Mouse (Mus musculus) embryo, embryonic 11.5 days (tissue): ENCODE results near the gene Cnp.
A peak's percentile ranks its signal among the peaks of the same experiment; 100 is the strongest.
"Not testable (repeated sequence)": the region's sequence is repeated elsewhere in the genome, so short reads cannot be mapped to it uniquely, and the experiment has no call there.

ENCODE experiments used
- DNase-seq: peaks from one replicate; pipeline ENCODE4 v3.0.0-alpha.2; 2012; ENCODE audit warnings: low read depth, low spot score

Cnp gene

DNA sequence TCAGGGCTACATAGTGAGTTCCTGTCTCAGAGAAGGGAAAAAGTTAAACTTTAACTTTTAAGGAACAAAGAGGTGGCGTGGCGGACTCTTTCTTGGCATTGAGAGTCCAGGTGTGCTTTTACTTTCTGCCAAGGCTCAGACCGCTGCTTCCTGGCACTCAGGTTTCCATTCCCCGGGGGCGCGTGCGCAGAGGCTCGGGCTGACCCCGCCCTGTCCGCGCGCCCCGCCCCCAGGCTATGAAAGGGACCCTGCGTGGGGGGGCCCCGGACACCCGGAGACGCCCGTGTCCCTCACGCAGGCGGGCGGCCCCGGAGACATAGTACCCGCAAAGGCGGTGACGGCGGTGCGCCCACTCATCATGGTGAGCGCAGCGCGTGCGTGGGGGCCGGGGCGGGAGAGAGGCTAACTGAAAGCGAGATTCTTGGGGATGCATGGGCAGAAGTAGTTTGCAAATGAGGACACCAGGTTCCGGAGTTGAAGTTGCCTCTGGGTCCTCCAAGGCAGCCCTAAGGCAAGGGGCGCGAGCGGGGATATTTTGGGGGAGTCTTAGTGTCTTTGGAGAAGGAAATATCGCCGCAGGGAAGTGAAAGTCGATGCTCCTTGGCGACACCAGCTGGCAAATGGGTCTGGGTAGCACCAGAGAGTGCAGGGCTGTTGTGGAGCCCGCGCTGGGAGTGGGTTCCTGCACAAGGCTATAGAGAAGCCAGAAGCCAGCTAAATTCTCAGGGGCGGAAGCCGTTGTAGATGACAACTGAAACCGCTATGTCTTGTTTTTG is at the start of gene Cnp:
Gene Cnp (plus strand): TSS at position 197 of the 776 bp plus-strand sequence.
- DNase-seq: peak; percentile 45

DNA sequence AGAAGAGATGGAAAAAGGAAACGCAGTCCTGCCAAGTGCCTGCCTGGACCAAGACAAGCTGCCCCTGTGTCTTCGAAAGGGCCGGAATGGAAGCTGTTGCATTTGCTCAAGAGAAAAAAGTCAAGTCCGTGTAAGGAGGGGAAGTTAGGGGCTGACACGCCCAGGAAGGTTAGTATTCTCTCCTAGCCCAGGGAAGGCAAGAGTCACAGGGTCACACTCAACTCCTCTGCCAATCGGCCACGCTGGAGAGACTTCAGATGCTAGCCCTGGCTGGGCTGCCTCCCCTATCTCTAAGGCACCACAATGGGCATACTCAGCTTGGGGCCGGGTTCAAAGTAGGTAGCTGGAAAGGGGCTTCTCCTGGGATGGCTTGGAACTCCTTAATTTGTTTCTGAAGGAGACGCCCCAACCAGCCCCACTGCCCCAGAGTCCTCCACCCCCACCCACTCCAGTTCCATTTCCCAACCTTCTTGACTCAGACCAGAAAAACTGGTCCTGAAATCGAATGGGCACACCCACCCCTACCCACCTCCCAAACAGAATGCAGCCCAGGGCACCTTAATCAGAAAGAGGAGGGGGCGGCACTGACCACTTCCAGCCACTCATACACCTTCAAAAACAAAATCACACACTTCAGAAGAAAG is 49.6 kb upstream of the Cnp start:
- DNase-seq: no peak

DNA sequence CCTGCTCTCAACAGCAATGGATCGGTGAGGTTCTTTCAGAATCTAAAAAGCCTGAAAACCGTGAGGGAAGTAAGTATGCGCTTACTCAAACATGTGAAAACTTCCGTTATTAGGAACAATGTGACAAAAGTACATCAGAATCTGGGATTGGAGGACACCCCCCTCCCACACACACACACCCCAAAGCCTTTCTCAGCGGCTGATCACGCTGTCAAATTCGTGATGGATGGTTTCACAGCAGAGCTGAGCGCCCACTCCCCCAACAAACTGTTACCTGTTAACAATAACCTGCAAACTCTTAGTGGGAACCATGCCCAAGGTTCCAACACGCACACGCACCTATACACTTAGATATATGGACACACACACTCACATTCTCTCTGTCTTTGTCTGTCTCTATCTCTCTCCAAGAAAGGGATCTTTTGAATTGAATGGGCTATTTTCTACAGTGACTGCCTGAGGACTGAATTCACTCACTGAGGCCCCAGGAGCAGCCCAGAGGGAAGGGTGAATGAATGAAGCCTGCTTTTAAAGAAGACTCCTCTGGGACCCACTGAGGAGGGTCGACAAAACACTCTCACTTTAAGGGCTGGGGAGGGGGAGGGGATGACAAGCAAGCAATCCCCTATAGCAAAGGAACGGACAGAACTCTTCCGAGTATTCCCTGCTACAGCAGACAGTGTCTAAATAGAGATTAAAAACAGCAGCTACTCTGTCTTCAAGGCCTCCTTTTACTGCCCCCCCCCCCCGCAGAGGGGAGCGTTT is 48.5 kb upstream of the Cnp start:
- DNase-seq: no peak

DNA sequence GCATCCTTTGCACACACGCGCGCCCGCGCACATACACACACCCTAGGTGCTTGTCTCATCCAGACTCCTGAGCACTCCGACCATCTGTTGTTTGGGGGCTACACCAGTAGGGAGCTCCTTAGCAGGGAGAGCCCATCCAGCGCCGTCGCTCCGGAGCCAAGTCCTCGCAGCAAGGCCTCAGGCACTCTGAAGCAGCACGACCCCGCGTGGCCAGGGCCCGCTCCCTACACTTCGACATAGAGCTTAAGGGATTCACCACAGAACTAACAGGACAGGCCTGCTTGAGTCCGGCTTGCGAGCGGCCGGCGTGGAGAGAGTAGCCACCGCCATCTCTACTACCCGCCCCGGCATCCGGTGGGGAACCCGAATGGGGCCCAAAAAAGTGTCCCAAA is 47.6 kb upstream of the Cnp start:
- peak; percentile 35 for DNase-seq

DNA sequence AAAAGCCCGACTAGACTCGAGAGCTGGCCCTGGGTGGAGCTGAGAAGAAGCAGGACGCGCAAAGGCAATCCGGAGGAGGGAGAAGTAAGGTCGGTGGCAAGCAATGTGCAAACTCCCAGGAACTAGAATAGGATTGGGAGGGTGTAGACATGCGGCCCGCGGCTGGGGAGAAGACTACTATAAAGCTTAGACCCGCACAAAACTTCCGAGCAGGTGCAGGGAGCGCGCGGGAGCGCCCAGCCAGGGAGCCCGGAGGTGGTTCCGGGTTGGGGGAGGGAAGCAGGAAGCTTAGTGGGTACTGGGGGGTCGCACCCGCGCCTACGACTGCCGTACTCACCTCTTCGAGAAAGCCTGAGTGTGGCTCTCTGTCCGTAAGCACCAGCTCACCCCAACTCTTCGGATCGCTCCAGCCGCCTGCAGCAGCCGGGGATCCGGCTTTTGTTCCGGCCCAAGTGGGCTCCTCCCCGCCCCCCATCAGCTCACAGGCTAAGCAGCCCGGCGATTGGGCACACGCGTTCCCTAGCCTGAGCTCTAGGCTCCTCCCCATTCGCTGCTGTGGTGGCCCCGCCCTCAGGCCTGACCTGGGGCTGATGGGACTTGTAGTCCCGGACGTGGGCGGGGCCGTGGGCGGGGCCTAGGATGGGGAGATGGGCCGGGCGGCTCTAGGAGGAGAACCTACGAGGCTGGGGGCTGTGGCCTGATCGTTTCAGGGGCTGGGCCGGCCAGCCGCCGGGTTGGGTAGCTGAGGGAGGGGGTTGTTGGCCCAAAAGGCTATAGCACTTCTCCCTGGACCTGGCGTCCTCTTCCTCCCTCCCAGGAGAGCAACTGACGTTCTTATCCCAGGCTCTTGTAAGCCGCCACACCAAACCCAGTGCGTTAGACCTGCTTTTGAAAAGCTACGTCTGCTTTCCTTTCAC is 47.0 kb upstream of the Cnp start, which contains the start of gene Acly:
Gene Acly (minus strand): TSS at position 543 of the 917 bp plus-strand sequence.
- DNase-seq: peak; percentile 99

DNA sequence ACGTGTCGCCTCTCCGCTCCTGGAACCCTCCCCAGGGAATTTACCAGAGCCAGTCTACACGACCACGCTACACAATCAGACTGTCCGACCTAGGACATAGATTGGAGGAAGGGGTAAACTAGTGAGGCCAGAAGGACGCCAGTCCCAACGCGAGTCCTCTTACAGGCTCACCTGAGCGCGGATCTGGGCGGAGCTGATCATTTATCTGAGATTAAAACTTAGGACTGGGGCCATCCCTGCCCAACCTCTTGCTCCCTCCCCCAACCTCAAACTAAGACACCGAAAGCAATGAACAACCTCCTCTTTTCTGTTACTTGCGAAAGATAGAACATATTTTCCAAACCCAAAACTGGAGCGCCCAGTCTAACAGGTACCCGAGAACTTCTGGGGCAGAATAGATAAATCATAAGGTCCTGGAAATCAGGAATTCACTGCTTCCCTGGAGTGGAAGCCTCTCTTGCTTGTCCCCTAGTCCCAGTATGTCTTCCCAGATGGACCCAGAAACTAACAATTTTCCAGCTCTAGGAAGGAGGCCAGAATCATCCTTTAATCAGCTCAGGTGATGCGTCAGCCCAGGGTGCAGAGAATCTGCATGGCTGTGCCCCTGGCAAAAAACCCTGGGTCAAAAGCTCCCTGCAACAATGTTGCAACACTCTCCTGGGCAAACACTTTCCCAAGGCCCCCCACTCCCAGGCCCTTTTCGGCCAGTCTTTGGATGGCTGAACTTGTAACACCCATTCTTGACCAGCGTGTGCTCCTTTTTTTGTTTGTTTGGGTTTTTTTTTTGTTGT is 46.1 kb upstream of the Cnp start:
- DNase-seq: no peak

DNA sequence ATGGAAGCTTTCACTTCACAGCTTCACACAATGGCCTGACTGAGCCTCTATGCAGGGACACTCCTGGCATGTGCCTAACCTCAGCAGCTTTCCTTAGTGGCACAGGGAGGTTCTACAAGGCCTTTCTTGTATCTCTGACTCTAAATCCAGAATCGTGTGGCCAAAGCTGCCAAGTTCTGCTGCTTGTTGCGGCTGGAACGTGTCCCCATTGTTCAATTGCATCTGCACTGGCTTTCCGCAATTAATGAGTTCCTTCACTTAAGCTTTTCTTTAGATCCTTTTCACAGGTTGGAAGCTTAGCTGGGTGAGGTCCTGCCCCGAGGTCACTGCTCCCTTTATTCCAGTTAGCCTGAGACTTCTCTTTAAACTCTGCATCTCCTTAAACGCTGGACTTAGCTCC is 40.8 kb upstream of the Cnp start:
- no peak for DNase-seq

DNA sequence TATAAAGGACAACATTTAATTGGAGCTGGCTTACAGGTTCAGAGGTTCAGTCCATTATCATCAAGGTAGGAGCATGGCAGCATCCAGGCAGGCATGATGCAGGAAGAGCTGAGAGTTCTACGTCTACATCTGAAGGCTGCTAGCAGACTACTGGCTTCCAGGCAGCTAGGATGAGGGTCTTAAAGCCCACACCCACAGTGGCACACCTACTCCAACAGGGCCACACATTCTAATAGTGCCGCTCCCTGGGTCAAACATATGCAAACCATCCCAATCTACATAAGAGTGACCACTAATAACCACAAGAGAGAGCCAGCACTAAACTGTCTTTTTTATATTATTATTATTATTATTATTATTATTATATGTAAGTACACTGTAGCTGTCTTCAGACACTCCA is 40.3 kb upstream of the Cnp start:
- not testable (repeated sequence) for DNase-seq

DNA sequence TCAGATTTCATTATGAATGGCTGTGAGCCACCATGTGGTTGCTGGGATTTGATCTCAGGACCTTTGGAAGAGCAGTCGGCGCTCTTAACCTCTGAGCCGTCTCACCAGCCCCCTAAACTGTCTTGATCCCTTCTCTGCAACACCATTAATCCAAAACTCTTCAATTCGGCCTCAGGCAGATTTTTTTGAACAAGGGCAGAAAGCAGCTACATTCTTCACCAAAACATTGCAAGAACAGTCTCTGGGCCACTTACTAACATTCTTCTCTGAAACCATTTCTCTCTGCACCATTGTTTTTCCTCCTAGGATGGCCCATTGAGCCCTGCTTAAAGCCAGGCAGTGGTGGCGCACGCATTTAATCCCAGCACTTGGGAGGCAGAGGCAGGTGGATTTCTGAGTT is 39.9 kb upstream of the Cnp start:
- not testable (repeated sequence) for DNase-seq

DNA sequence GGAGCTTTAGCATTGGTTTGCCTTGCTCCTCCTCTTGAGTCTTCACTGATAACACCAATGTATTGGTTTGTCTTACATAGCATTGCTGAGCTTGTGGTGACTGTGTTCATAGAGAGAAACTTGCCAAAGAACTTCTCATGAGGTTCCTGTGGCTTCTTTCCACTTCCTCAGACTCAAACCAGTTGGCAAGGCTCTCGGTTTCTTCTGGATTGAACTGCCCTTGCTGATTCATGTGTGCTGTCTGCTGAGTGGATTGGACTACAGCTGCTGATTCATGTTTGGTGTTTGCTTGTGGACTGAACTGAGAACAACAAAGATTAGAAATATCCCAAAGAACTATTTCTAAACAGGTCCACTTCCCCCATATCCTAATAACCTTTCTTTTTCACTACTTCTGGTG is 38.7 kb upstream of the Cnp start:
- no peak for DNase-seq

DNA sequence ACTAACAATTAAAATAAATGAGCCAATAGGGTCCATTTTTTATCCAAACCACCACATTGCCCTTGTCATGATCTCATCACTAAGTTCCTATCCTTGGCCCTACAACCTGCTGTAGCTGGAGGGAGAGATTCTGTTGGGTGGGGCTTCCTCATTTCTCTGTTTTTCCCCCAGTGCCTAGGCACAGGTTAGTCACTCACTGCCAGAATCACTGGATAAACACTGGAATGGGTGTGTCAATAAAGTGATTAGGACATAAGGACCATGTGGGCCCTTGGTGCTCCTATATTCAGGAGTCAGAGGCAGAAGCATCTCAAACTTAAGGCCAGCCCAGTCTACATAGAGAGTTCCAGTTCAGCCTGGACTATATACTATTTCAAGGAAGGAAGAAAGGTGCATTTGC is 38.2 kb upstream of the Cnp start:
- DNase-seq: no peak

DNA sequence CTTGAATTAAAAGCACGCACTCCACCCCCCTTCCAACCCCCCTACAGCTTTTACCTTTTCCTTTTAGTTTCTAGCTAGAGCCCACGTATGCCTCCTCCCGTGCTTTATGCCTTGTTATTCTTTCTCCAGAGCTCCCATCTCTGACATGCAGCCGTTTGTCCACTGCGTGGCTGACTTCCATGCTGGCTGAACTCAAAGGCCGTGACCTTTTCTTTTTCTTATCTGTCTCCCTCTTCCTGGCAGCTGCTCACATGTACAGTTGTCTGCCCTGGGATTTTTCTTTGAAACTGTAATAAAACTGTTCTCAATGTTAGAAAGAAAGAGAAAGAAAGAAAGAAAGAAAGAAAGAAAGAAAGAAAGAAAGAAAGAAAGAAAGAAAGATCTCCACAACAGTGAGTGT is 33.7 kb upstream of the Cnp start:
- DNase-seq: no peak

DNA sequence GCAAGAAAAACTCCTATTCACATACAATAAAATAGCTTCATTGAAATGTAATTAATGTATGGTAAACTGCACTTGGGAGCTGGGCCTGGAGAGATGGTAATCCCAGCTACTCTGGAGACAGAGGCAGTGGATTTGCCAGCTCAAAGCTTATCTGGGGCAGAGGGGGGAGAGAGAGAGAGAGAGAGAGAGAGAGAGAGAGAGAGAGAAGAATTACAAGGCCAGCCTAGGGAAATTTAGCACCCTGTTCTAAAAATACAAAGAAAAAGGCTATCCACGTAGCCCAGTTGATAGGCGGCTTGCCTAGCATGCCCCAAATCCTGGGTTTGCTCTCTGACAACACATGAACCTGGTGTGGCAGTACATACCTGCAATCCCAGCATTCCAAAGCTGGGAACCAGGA is 33.1 kb upstream of the Cnp start:
- no peak for DNase-seq

DNA sequence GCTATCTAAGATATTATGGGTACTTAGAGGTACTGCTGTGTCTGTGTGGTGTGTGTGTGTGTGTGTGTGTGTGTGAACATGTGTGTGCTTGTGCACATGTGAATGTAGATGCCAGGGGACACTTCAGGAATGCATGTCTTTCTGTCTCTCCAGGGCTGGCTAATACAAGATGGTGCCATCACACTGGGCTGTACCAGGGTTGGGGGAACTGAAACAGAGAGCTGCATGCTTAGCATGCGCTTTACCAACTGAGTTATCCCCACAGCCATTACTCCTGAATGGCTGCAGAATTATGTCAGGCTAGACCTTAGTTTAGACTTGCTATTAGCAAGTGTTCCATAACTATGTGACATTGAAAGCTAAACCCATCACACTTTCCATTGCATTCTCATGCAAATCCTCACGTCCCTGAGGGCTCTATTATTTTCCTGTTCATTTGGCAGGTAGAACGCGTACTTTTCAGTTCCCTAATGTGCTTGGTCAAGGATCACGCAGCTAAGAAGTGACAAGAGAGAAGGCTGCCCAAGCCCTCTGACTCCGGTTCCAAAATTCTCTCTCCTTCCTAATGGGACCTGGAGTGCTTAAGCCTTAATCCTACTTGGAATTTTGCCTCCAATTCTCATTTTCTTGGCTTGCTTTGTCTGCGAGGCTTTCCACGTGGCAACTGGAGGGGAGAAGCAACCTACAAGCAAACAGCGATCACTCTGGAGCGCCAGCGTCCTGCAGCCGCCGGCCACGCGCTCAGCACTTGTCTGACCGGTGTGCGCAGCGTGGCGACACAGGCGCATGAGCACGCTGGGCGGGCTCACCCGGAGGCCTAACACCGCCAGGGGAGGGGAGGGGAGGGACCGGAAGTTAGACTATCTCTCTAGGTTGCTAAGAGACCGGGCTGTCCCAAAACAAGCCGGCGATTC is 29.6 kb upstream of the Cnp start, which contains the start of gene Ttc25:
Gene Ttc25 (plus strand): TSS at position 776 of the 914 bp plus-strand sequence.
- peak; percentile 90 for DNase-seq

DNA sequence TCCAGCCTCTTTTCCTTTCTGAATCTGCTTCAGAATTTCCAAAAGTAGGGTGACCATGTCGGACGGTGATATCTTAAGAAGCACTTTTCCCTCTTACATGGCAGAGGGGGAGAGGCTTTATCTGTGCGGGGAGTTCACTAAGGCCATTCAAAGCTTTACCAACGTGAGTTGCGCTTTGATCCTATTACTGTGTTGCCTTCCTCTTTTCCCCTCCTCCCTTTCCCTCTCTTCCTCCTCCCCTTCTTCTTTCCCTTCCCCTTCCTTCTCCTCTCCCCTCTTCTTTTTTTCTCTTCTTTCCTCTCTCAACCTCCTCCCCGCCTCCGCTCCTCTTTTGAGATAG is 29.0 kb upstream of the Cnp start:
- DNase-seq: no peak

DNA sequence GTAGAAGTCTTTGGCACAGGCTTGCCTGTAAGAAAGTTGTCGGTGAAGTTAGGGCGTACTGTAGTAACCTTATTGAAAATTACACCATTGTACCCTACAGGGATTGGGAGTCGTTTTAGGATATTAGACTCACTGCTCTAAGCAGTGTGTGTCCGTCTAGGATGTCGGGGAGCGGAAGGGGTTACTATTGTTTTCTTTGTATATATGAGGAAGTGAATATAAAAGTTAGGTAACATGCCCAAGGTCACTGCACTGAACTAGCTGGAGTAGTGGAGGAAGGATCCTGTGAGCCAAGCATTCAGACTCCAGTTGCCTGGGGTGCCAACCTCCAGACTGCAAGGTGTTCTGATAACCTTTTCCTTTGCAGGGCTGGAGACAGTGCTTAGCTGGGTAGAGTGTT is 27.7 kb upstream of the Cnp start:
- DNase-seq: no peak

DNA sequence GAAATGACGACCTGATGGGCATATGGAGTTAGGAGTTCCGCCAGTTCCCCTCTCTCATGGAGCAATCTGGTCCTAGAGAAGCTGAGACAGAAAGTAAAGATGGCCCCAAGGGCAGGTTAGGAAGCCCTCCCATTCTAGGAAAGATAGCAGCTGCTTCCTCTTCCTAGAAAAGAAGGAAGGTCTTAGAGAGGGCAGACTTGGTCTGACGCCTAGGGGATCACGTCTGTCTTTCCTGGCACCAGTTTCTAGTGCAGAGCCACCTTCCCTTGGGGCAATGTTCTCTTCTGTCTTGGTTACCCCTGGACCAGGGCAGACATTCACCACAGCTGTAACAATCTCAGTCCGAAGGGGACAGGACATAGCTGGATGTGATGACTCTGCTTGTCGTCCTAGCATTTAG is 26.6 kb upstream of the Cnp start:
- no peak for DNase-seq

DNA sequence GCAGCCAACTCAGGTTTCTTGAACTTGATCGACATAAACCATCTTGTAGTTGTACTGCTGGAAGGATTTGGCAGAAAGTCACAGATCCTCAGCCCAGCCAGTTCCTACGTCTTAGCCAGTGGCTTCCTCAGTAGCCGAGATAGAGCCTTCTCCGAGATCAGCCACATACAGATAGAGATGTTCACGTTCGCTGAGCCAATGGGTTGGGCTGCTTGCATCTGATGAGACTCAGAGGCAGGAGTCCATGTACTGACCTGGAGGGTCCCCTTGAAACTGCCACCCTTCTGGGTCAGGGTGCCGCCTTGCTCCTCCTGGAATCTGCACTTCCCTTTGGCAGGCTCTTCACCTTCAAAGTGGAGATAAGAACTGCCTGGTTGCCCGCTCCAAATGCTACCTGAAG is 25.2 kb upstream of the Cnp start:
- no peak for DNase-seq

DNA sequence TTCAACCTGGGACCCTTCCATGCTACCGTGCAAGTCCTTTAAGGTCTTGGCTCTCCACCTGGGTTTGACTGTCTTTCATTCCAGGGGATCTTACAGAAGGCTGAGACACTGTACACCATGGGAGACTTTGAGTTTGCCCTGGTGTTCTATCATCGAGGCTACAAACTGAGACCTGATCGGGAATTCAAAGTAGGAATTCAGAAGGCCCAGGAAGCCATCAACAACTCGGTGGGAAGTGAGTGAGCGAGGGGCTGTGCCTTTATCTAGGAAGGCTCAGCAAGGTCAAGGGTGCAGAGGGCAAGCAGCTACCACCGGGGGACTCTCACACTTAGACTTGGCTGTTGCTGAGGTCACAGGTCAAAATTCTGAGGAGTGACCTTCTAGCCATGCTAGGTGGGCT is 24.6 kb upstream of the Cnp start:
- DNase-seq: no peak

DNA sequence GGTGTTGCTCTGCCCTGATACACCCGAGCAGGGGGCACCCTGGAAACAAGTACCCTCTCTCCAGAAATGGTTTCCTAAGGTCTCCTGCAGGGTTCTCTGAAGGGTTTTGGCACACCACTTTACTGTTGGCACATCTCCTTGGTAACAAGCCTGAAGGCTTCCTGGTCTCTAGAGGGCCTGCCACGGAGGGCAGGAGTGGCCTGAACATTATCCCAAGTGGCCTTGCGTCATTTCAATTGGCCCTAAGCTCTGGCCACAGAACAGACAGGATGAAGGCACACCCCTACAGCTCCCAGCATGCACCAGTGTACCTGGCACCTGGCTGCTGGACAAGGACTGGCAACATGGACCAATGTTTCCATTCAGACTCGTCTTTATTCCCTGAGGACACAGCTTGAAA is 21.9 kb upstream of the Cnp start:
- no peak for DNase-seq
